Mouse (Mus musculus) natural killer cell, adult 2 months (primary cell): ENCODE data around the gene Kcng1.

Source experiments
- DNase-seq, 2 experiments: peaks; one replicate each; pipeline ENCODE4 v3.0.0; 2022; ENCODE audit warnings: low spot score in 2 of 2

Kcng1 gene

DNA sequence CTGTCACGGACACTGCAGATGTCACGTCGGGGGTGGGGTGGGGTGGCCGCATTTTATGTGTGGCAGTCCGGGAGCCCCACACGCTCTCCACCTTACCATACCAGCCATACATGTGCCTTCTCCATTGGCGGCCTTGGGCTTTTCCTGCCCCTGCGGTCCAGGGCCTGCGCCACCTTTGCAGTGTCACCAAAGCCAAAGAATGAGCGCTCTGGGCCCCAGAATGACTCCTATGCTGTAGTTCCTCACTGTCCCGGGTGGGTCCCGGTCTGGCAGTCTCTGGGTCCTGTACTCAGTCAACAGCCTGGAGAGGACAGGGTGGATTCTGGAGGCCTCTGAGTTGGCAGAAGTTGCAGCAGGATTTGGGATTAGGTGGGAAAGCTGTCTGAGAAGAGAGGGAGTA lies at the start of gene Kcng1:
TSS of gene Kcng1 (minus strand) at position 155 of the 400 bp plus-strand sequence.
- no peak for DNase-seq

DNA sequence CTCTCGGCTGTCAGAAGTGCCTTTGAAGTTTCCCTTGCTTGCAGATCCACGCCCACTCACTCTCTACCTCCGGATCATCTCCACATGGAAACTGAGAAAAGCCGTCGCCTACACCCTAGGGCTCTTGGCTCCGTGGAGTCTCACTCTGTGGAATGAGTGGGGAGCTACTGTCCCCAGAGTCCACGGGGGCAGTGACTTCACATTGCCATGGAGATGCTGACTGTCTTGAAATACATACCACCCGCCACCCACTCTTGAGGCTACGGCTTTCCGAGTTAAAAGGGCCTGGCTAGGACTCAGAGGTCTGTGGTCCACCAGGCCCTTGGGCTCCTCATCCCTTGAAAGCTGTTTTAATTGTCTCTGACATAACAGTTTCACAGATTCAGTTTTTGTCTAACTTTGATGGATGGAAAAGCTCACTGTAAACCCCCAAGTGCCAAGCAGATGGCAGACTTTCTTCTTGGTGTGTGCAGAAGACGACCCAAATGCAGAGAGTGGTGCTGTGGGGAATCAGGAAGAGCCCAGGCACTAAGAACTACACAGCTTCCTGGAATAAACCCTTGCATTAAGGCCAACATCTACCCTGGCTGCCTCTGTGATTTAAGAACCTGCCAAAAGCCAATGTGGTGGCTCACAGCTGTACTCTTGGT lies 49.0 kb upstream of the Kcng1 start:
- no peak for DNase-seq

DNA sequence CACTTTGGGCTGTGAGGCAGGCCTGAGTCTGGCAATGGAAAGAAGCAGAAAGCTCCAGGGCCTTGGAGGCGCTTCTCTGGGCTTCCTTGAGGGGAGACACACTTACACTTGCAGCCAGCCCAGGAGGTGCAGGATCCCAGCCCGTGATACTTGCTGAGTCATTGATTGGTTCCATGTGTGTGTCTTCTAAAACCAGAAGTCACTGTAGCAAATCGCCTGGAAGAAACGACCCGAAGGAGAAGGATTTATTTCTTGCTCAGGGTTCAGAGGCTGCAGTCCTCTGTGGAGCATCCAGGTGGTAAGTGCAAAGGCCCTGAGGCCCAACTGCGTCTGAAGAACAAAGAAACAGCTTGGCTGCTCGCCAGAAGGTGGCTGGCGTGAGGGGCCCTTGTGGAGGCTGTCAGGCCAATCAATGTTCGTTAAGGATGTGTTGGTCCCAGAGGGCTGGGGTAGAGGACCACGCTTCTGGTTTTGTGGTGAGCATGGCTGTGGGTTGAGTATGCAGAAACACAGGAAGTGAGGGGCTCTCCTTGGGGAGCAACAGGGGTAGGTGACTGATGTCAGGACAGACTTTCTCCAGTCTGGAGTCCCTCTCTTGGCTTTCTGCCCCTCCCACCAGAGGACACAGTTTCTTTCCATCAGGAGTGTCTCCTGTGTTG lies 40.3 kb upstream of the Kcng1 start:
- DNase-seq = no peak

DNA sequence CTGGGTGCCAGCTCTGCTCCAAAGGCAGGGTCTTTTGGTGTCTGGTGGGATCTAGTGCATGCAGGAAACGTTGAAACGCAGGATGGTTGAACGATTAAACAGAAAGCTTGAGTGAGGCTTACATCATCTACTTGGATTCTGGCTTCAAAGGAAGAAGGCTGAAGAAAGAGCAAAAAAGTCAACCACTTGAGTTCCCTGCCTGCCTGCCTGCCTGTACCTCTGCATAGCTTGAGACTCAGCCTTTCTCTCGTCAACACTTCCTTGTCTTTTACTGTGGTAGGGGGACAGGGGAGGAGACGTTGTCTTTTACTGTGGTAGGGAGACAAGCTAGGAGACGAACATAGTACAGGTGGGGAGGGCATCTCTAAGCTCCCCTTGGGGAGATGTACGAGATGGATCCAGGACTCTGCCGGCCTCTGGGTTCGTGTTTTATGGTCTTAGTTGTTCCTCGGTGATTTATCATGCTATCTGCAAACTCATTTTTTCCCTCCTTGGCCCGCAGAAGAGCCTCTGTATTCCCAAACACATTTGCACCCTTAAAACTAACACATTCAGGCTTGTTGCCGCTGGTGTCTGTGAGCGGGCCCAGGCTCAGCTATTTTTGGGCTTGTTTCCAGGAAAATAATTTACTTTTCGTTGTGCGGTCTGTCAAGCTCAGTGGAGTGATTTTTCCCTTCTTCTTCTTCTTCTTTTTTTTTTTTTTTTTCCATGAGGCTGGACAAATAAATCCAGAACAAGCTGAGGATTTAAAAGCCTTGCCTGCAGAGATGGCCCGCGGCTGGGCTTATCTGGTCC lies 39.0 kb upstream of the Kcng1 start:
- DNase-seq = no peak

- no peak for DNase-seq
Observed at GRCm38 (mm10) chr2:168314646-168315446, 33.3 kb upstream of the Kcng1 start.

- no peak for DNase-seq
Observed at GRCm38 (mm10) chr2:168312504-168312903, 31.0 kb upstream of the Kcng1 start.

GRCm38 (mm10) chr2:168311006-168311405 lies 29.5 kb upstream of the Kcng1 start:
- DNase-seq = no peak

DNA sequence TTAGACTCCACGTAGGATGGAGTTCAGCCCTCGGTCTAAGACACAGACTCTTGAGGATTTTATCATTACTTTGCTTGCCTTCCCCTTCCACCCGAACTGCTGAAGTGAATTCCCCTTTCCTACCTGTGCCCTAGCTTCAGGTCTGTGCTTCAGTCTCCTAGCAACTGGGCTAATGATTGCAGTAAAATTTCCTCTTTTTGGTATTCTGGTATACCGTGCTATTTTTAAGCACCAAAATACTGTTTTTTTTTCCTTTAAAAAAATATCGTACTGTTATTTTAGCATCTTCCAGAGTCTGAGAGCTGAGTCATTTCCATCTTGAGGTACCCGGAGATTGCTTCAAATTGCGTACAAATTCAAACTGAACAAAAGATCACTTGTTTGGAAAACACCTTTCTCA lies 27.4 kb upstream of the Kcng1 start:
- DNase-seq = no peak

GRCm38 (mm10) chr2:168299650-168300049 lies 18.1 kb upstream of the Kcng1 start:
- DNase-seq = no peak

DNA sequence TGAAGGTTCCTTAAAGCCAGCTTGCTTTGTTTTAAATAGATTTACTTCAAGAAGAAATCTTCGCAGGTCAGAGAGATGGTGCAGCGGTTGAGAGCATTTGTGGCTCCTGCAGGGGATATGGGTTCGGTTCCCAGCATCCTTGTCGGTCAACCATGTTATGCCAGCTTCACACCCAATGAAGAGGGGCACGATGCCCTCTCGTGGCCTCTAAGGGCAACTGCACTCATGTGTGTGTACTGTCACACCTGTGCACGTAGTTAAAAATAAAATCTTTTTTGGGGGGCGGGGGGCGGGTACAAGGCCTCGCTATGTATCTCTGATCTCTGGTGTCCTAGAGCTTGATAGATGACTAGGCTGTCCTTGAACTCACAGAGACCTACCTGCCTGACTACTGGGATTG lies 15.0 kb upstream of the Kcng1 start:
- DNase-seq = no peak

DNA sequence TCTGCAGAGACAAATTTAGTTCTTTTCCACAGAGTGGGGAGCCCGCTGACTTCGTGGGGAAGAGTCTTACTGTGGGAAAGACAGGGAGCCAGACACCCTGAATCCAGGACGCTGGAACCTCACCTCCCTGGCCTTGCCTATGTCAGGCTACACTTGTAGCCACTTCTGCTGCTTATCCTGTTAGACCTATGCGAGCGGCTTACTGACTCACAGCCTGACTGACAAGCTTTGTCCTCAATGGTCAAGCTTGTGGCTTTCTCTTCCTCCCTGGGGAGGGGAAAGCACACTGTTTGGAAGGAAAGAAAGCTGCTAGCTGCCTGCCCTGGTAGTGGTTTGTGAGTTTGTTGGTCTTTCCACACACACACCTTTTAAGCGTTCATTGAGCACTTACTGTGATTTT lies 11.0 kb upstream of the Kcng1 start:
- DNase-seq = no peak

- no peak for DNase-seq
Observed at GRCm38 (mm10) chr2:168292041-168292440, 10.5 kb upstream of the Kcng1 start.

DNA sequence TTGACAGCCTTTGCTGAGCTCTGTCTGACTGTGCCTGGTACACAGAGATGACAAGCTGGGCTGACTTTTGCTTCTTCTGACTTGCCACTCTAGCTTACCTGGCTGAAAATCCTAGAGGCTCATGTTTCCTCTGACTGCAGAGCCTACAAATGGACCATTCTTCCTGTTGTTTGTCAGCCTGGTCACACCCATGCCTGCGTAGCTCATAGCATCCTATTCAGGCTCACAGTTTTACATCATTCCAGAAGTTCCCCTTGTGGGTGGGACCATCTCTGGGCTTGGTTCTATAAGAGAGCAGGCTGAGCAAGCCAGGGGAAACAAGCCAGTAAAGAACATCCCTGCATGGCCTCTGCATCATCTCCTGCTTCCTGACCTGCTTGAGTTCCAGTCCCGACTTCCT lies 8.3 kb upstream of the Kcng1 start:
- no peak for DNase-seq

DNA sequence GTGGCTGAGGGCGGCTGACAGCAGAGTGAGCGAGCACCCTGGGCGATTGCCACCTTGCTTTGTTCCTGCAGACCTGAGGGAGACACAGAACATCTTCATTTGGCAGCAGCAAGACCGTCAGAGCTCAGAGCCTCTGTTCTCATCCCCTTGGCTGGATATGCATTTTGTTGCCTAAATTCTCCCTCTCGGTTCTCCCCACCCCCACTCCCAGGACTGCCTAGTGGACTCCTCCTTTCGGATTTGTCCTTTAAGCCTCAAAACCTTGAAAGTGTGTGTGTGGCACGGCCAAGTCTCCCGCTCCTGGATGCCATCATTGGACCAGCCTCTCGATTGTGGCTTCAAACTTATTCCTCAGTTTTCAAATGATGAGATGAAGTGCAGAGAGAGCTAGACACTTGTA lies 7.5 kb upstream of the Kcng1 start:
- DNase-seq = no peak

- DNase-seq = no peak
Observed at GRCm38 (mm10) chr2:168286987-168287386, 5.5 kb upstream of the Kcng1 start.

DNA sequence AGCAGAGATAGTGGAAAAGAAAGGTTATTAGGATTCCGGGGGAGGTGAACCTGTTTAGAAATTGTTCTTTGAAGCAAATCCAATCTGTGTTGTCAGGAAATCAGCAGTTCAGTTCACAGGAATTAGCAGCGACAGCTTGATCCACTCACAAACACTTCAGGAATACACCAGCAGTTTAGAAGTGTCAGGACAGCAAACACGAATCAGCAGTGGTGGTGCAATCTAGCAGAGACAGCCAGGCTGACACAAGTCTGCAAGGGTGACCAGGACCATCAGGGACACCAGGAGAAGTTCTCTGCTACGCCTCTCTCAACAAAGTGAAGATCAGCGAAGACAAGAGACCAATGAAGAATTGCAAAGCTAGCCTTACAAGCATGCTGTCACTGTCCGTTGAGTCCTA lies 3.6 kb upstream of the Kcng1 start:
- no peak for DNase-seq

DNA sequence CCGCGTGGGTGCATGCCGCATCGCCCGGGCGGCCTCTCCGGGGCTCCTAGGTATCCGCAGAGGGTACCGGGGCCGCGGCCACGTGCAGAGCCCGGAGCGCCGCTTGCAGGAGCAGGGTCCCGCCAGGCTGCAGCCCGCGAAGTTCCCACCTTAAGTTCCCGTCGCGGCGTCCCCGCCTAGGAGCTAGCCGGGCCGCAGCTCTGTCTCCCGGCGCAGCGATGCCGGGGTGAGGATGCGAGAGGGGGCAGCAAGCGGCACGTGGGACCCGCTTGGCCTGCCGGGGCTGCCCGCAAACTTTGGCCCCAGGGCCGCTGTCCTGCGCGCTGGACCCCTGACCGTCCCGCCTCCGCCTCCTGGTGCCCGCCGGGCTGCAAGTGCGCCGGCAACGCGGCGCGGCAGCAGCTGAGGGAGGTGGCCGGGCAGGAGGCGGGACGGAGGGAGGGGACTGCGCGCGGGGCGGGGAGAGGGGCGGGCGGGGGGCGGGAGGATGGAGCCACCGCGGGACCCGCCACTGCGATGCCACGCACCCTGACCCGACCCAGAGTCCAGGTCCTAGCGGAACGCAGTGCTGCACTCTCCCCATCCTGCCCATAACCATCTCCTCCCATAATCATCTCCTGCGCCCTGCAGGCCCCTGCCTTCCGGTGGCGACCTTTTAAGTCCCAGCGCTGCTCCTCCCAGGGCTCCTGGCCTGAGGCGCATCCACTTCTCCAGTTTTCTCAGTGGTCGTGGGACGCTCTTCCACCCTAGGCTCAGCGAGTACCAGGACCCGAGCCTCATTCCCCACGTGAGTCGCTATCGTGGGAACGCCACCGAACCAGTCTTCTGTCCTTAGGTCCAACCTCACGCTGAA lies 581 bp downstream of the Kcng1 start:
- DNase-seq = no peak

DNA sequence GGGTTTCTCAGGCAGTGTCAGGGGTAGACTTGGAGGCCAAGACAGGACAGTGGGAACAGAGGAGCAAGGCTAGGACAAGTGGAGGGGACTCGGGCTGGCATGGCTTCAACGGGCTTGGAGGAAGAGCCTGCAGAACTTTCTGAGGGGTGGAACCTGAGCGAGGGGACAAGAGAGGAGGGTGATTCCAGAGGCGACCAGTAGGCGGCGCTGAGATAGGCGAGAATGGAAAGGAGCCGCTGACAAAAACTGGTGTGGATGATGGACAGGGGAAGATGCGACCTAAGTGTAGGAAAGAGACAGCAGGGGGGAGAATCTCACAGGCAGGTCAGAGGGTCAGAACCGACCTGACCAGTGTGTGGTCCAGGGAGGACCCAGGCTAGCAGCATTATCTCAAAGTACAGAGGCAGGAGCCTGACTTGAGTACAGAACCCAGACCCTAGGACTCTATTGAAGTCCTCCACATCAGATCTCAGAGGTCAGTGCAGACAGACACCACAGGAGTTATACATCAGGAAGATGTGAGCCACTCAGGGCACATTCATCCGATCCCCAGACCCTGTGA lies 7.1 kb downstream of the Kcng1 start:
- peak; percentile 57 to 66 for DNase-seq

DNA sequence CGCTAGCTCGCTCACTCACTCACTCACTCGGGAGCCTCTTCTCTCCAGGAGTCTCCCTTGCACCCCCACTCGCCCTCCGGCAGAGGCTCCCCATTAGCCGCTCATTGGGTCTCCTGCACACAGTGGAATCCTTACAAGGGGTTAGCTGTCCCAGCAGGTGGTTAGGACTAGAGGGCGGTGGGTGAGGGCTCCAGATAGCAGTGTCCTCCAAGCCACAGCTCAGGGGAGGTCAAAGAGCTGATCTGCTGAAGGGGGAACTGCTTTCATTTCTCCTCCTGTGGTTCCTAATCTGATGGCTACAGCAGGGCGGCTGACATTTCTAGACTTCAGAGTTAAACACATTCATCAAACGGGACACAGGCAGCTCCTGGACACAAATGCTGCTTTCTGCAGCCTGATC lies 8.1 kb downstream of the Kcng1 start:
- no peak for DNase-seq

DNA sequence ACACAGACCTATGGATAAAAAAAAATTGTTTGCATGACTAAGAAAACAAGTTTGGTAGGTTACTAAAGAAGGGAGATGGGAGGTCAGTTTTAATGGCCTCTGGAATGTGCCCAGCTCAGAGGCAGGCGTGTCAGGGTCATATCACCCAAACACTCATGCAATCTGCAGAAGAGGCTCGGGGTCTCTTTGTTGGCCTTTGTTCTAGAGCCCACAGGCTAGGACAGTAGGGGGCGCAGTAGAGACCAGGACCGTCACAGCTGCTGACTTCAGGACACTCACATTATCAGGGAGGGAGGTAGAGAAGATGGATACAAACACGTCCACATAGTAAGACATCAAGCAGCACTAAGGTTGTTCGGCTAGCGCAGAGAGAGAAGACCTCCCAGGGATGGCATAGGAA lies 13.5 kb downstream of the Kcng1 start:
- DNase-seq = no peak

GRCm38 (mm10) chr2:168260900-168261299 lies 20.6 kb downstream of the Kcng1 start:
- no peak for DNase-seq
